Mouse (Mus musculus): ENCODE measurements around the gene Prcc.
"Not testable (repeated sequence)": the region's sequence is repeated elsewhere in the genome, so short reads cannot be mapped to it uniquely, and the experiment has no call there.

Prcc gene

GRCm38 (mm10) chr3:87905880-87906485, 20.6 kb upstream of the Prcc start, which contains the start of gene Hdgf:
TSS of gene Hdgf (plus strand) at chr3:87906321.
- peak; percentile 96 for DNase-seq (ENCODE audit: low spot score)

- no peak for DNase-seq (ENCODE audit: low spot score)
Observed at GRCm38 (mm10) chr3:87903821-87904220, 18.4 kb upstream of the Prcc start.

DNA sequence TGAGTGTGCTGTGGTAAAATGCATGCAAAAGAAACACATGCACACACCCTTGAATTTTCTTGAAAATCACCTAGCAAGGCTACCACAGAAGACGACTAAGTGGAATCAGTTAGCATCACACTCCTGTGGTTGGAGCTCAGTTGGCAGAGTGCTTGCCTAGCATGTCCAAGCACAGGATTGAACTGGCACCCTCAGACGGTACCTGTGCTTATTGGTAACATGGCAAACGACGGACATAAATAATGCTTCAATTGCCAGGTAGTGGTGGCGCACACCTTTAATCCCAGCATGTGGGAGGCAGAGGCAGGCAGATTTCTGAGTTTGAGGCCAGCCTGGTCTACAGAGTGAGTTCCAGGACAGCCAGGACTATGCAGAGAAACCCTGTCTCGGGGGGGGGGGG, 16.6 kb upstream of the Prcc start:
- DNase-seq (ENCODE audit: low spot score): not testable (repeated sequence)

DNA sequence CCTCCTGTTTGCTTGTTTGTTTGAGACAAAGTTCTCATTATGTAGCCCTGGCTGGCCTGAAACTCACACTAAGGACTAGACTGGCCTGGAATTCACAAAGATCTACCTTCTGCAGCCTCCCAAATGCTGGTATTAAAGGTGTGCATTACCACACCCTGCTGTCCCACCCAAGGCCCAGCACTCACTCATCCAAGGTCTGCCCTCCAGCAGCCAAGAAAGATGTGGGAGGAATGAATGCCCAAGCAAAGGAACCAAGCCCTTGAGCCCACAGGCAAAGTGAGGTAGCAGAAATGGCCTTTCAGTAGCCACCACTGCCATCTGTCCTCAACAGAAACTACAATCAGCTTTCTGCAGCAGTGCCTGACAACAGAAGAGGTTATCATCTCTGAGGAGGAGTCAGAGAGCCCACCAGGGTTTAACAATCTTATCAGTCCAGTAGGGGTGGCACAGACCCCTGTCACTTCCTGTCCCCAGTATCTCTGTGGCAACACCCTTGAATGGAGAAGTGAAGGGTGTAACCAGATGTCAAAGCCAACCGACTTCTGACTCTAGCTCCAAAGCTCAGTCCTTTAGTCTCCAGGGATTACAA, 15.7 kb upstream of the Prcc start:
- no peak for DNase-seq (ENCODE audit: low spot score)

GRCm38 (mm10) chr3:87899776-87900175, 14.4 kb upstream of the Prcc start:
- DNase-seq (ENCODE audit: low spot score): no peak

DNA sequence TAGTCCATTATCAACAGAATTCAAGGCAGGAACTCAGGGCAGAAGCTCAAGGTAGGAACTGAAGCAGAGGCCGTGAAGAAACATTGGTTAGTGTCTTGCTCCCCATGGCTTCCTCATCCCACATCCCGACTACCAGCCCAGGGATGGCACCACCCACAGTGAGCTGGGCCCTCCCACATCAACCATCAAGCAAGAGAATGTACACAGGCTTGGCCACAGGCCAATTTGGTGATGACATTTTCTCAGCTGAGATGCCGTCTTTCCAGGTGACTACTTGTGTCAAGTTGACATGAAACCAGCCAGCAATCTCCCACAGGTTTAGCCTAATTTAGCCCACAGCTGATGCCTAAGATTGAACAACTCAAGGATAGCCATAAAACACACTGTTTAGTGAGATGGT, 13.9 kb upstream of the Prcc start:
- no peak for DNase-seq (ENCODE audit: low spot score)

- no peak for DNase-seq (ENCODE audit: low spot score)
Observed at GRCm38 (mm10) chr3:87893367-87893905, 8.0 kb upstream of the Prcc start.

GRCm38 (mm10) chr3:87891481-87891880, 6.1 kb upstream of the Prcc start:
- no peak for DNase-seq (ENCODE audit: low spot score)

GRCm38 (mm10) chr3:87887400-87887799, 2.0 kb upstream of the Prcc start:
- DNase-seq (ENCODE audit: low spot score): not testable (repeated sequence)

GRCm38 (mm10) chr3:87886416-87886815, 1.0 kb upstream of the Prcc start:
- no peak for DNase-seq (ENCODE audit: low spot score)

GRCm38 (mm10) chr3:87886004-87886365, 577 bp upstream of the Prcc start:
- no peak for DNase-seq (ENCODE audit: low spot score)

DNA sequence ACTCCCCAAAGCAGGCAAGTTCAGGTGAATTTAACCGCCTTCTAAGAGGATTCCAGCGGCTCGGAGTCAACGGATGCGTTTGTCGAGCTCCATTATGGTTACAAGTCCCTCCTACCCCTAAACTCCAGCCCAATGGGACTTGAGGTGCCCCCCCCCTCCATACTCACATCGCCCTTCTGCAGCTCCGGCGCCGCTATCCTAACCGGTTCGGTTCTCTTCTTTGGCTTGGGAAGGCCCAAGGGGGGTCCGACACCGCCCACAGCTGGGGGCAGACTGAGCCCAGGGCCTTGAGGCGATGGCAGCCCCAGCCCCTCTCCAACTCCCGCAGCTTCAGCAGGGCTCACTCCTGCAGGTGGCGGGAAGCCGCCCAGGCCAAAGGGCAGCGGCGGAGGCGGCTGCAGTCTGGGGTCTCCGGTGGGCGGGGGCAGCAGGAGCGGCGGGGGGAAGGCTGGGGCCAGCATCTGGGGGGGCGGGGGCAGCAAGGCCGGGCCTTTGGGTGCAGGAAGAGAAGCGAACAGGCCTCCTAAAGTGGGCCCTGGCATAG, 628 bp downstream of the Prcc start:
- no peak for DNase-seq (ENCODE audit: low spot score)

- DNase-seq (ENCODE audit: low spot score): no peak
Observed at GRCm38 (mm10) chr3:87884291-87884690, 1.1 kb downstream of the Prcc start.

GRCm38 (mm10) chr3:87877730-87878129, 7.7 kb downstream of the Prcc start:
- no peak for DNase-seq (ENCODE audit: low spot score)

GRCm38 (mm10) chr3:87864111-87864510, 21.3 kb downstream of the Prcc start:
- not testable (repeated sequence) for DNase-seq (ENCODE audit: low spot score)

DNA sequence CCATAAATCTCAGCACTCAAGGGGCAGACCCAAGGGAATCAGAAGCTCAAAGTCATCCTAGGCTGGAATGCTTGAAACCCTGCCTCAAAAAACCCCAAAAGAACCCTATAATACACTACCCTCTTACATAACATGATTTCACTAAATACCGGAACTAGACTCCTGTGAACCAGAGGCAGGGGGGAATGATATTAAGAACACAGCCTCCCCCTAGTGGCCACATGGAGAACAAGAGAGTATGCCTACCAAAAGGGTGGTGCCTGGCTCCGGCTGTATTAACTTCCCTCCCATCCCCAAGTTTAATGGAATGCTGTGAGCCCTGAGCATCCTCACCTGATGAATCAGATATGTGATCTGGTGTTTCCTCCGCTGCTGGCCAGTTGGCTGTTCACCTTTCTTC, 25.6 kb downstream of the Prcc start:
- DNase-seq (ENCODE audit: low spot score): peak; percentile 72

DNA sequence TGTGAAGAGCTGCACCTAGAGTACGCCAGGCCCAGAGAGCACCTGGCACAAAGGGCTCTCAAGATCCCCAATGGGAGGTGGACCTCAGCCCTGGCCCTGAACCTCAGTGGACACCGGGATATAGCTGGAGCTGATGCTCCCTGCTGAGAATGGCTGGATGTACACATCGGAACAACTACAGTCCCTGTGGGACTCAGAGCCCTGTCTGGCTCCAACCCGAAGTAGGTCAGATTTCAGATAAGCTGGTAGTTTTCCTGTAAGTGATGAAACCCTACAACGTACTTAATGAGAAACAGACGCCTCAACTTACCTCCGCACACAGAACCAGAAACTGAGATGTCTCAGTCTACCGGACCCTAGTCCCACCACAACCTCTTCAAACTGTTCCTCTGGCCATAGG, 27.7 kb downstream of the Prcc start:
- no peak for DNase-seq (ENCODE audit: low spot score)

DNA sequence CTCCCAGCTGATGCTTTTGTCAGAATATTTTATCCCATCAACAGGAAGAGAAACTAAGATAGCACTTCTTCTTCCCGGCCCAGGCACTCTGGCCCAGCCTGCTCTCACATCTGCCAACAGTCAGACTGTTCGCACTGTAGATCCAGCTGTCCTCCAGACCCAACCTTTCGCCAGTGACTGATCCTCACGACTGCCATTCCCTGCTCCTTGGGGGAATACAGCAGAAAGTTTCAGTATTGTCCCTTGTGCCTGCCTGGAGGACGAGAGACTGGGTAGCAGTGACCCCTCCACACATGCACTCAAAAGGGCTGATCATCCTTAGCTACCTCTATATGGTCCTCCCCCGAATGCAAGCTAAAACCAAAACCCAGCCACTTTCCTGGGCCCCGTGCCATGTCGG, 29.5 kb downstream of the Prcc start:
- no peak for DNase-seq (ENCODE audit: low spot score)

DNA sequence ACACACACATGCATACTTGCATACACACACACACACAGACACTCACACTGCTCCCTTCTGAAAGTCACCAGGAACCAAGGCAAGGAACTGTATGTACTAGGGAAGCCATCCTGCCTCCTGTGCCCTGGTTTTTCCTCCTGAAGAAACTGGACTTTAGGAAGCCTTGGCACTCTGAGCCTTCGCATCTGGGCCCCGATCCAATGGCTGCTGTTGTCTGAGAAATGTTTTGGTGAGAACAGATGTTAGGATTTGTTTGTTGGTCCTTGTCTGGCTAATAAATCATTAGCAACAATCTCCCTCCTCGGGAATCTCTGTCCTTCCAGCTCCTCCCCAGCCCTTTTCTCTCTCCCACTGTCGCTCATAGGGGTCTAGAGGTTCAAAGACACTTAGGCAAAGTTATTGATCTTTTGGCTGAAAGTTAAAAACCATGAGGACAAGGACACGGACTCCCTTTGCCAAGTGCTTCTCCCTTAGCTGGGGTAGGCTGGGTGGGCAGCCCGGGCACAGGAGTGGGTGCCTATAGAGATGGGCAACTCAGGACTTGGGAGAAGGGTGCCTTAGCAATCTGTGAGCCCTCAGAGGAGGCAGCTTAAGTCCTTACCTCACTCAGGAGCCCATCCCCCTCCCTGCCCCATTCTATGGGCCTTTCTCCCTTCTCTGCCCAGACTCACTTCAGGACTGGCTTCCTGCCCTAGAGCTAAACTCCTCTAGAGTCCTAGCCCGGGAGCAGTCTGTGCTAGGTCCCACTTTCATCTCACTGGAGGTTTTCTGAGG, 30.4 kb downstream of the Prcc start:
- DNase-seq (ENCODE audit: low spot score): no peak

GRCm38 (mm10) chr3:87849117-87849516, 36.3 kb downstream of the Prcc start:
- DNase-seq (ENCODE audit: low spot score): no peak

DNA sequence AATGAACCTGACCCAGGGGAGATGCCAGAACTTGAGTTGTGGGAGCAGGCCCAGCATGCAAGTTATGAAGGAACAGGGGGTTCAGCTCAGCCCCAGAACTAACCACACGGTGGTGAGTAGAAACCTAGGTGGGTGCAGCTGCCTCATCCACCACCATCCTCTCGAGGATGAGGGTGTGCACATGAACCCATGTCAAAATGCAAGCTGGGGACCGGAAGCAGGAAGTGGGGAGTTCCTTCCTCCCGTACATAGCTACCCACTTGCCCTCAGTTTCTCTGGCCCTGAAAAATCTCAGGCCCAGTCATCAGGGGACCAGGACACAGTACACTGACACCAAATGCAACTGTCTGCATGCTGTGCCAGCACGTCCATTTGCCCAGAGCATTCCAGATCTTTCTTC, 37.7 kb downstream of the Prcc start:
- no peak for DNase-seq (ENCODE audit: low spot score)

DNA sequence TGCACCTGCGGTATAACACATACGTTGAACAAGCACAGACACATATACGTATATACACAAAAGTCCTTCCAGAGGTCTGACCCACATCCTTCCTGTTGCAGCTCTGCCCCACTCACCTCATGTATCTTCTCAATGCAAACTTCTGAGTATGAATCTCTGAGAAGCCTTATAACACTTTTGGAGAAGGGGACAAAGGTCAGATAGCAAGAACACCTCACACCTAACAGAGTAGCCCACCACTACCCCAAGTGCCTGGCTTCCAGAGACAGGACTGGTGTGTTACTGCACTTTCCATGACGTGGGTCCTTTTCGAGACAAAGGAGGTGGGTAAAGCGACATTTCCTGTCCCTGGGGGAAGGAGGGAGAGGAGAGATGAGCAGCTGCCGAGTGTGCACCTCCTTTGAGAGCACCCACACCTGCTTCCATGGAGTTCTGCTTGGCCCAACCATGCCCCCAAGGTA, 38.7 kb downstream of the Prcc start, which contains the start of gene Sh2d2a:
Gene Sh2d2a (plus strand): TSS at position 106 of the 461 bp plus-strand sequence.
- DNase-seq (ENCODE audit: low spot score): peak; percentile 14

DNA sequence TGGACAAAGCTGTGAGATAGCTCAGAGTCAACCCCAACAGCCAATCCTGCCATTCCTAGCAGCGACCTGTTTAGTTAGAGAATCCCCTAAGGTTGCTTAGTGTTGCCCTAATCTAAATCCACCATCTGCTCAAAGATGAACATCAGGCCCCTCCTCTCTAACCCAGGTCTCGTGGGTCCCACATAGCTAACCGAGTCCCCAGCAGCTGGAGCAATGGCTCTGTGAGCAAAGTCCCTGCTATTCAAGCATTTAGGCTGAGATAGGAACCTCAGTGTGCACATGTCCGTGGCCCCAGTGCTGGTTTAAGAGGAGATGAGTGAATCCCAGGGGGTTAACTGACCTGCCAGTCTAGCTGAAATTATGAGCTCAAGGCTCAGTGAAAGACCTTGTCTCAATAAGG, 39.2 kb downstream of the Prcc start:
- DNase-seq (ENCODE audit: low spot score): no peak

Measured in lung, postnatal 25 days (tissue).